Mouse (Mus musculus): ENCODE results near the gene Sez6. TPM values are rescaled to one million over a fixed set of nuclear protein-coding genes. Genes with fewer than 3 reads are reported as not detected.

The Sez6 gene
- polyA plus RNA-seq, 1 experiment from 2014 or later: 1.8 TPM

- Histone ChIP-seq H3K27me3 (replicated peaks) (peaks cover 68% of the 10 kb centered on the region), H3K27ac (no peak overlapping the region), H3K36me3 (no peaks in the 10 kb centered on the region), H3K4me1 (peaks cover 10% of the 10 kb centered on the region), H3K4me2 (peak overlapping the region; percentile 91), H3K9ac (no peak overlapping the region), H3K9me3 (no peaks in the 10 kb centered on the region), H3K4me3 (replicated peaks) (peak overlapping the region; percentile 38)
- 2% methylated on average over 41 of the region's 41 CpGs for WGBS
- no peak for ATAC-seq (ENCODE audit: insufficient read depth, low FRiP score, low read depth)
Observed at GRCm38 (mm10) chr11:77931541-77932433, 1.2 kb downstream of the Sez6 start.

- Histone ChIP-seq H3K9ac (no peak overlapping the region), H3K4me1 (peaks cover 10% of the 10 kb centered on the region), H3K9me3 (no peaks in the 10 kb centered on the region), H3K4me3 (replicated peaks) (no peak overlapping the region), H3K4me2 (no peak overlapping the region), H3K27me3 (replicated peaks) (peaks cover 71% of the 10 kb centered on the region), H3K27ac (no peak overlapping the region), H3K36me3 (no peaks in the 10 kb centered on the region)
- ATAC-seq (ENCODE audit: insufficient read depth, low FRiP score, low read depth): no peak
- WGBS: 34% methylated on average over 5 of the region's 5 CpGs
Observed at GRCm38 (mm10) chr11:77932576-77932975, 2.0 kb downstream of the Sez6 start.

- WGBS: 10% methylated on average over 4 of the region's 4 CpGs
- no peaks in the 10 kb centered on the region for H3K9me3 ChIP-seq
- H3K36me3 ChIP-seq: no peaks in the 10 kb centered on the region
- no peak overlapping the region for H3K4me2 ChIP-seq
- H3K4me3 ChIP-seq (replicated peaks): no peak overlapping the region
- no peak overlapping the region for H3K27ac ChIP-seq
- no peak for ATAC-seq (ENCODE audit: insufficient read depth, low FRiP score, low read depth)
- H3K4me1 ChIP-seq: peaks cover 10% of the 10 kb centered on the region
- H3K27me3 ChIP-seq (replicated peaks): peaks cover 71% of the 10 kb centered on the region
- no peak overlapping the region for H3K9ac ChIP-seq
Observed at GRCm38 (mm10) chr11:77934111-77934521, 3.5 kb downstream of the Sez6 start.

GRCm38 (mm10) chr11:77934568-77935311 is 4.1 kb downstream of the Sez6 start:
- no peak overlapping the region for H3K9ac ChIP-seq
- ATAC-seq (ENCODE audit: insufficient read depth, low FRiP score, low read depth): no peak
- WGBS: 52% methylated on average over 5 of the region's 5 CpGs

GRCm38 (mm10) chr11:77936846-77937245 is 6.2 kb downstream of the Sez6 start:
- H3K36me3 ChIP-seq: no peaks in the 10 kb centered on the region
- H3K4me1 ChIP-seq: no peaks in the 10 kb centered on the region
- peaks cover 50% of the 10 kb centered on the region for H3K27me3 ChIP-seq (replicated peaks)
- no peak overlapping the region for H3K4me2 ChIP-seq
- H3K9me3 ChIP-seq: no peaks in the 10 kb centered on the region
- WGBS: 8% methylated on average over 8 of the region's 8 CpGs
- no peak overlapping the region for H3K27ac ChIP-seq
- H3K9ac ChIP-seq: no peak overlapping the region; the same call in 1 of the 2 replicates
- no peak overlapping the region for H3K4me3 ChIP-seq (replicated peaks)
- no peak for ATAC-seq (ENCODE audit: insufficient read depth, low FRiP score, low read depth)

More at GRCm38 (mm10) chr11:77934568-77935311, 4.1 kb downstream of the Sez6 start:
- Histone ChIP-seq H3K27ac (no peak overlapping the region), H3K27me3 (replicated peaks) (peaks cover 66% of the 10 kb centered on the region), H3K4me1 (peaks cover 10% of the 10 kb centered on the region), H3K4me3 (replicated peaks) (no peak overlapping the region), H3K36me3 (no peaks in the 10 kb centered on the region), H3K4me2 (no peak overlapping the region), H3K9me3 (no peaks in the 10 kb centered on the region)

GRCm38 (mm10) chr11:77937649-77938410 is 7.2 kb downstream of the Sez6 start:
- H3K27me3 ChIP-seq (replicated peaks): peaks cover 41% of the 10 kb centered on the region
- WGBS: 17% methylated on average over 4 of the region's 4 CpGs
- H3K36me3 ChIP-seq: no peaks in the 10 kb centered on the region
- ATAC-seq (ENCODE audit: insufficient read depth, low FRiP score, low read depth): no peak
- H3K4me1 ChIP-seq: no peaks in the 10 kb centered on the region
- no peak overlapping the region for H3K27ac ChIP-seq
- no peak overlapping the region for H3K9ac ChIP-seq
- H3K4me3 ChIP-seq (replicated peaks): no peak overlapping the region
- no peaks in the 10 kb centered on the region for H3K9me3 ChIP-seq
- no peak overlapping the region for H3K4me2 ChIP-seq

- no peaks in the 10 kb centered on the region for H3K4me1 ChIP-seq
- no peaks in the 10 kb centered on the region for H3K9me3 ChIP-seq
- H3K9ac ChIP-seq: no peak overlapping the region
- ATAC-seq (ENCODE audit: insufficient read depth, low FRiP score, low read depth): no peak
- no peaks in the 10 kb centered on the region for H3K36me3 ChIP-seq
- H3K4me2 ChIP-seq: no peak overlapping the region
- H3K27ac ChIP-seq: no peak overlapping the region
- 0 out of 2 replicates have a peak, but pooled peaks cover 3% of the 10 kb centered on the region for H3K27me3 ChIP-seq (replicated peaks)
- 19% methylated on average over 5 of the region's 5 CpGs for WGBS
- H3K4me3 ChIP-seq (replicated peaks): no peak overlapping the region
Observed at GRCm38 (mm10) chr11:77942230-77942629, 11.6 kb downstream of the Sez6 start.

GRCm38 (mm10) chr11:77947860-77948259 is 17.3 kb downstream of the Sez6 start:
- Histone ChIP-seq H3K4me3 (replicated peaks) (no peak overlapping the region), H3K9ac (no peak overlapping the region), H3K27ac (no peak overlapping the region), H3K36me3 (no peaks in the 10 kb centered on the region), H3K4me1 (0 out of 2 replicates have a peak, but pooled peaks cover 4% of the 10 kb centered on the region), H3K9me3 (no peaks in the 10 kb centered on the region), H3K4me2 (no peak overlapping the region), H3K27me3 (replicated peaks) (0 out of 2 replicates have a peak, but pooled peaks cover 10% of the 10 kb centered on the region)
- 9% methylated on average over 9 of the region's 9 CpGs for WGBS
- ATAC-seq (ENCODE audit: insufficient read depth, low FRiP score, low read depth): no peak

- H3K9me3 ChIP-seq: no peaks in the 10 kb centered on the region
- peaks cover 14% of the 10 kb centered on the region; the same call in 1 of the 2 replicates for H3K27me3 ChIP-seq (replicated peaks)
- H3K4me1 ChIP-seq: 0 out of 2 replicates have a peak, but pooled peaks cover 4% of the 10 kb centered on the region
- H3K27ac ChIP-seq: no peak overlapping the region
- 25% methylated on average over 12 of the region's 12 CpGs for WGBS
- no peak overlapping the region for H3K4me2 ChIP-seq
- no peak overlapping the region for H3K4me3 ChIP-seq (replicated peaks)
- ATAC-seq (ENCODE audit: insufficient read depth, low FRiP score, low read depth): no peak
- no peak overlapping the region for H3K9ac ChIP-seq
- H3K36me3 ChIP-seq: no peaks in the 10 kb centered on the region
Observed at GRCm38 (mm10) chr11:77950125-77950685, 19.6 kb downstream of the Sez6 start.

GRCm38 (mm10) chr11:77950797-77951228 is 20.2 kb downstream of the Sez6 start:
- no peak for ATAC-seq (ENCODE audit: insufficient read depth, low FRiP score, low read depth)
- 62% methylated on average over 5 of the region's 5 CpGs for WGBS

GRCm38 (mm10) chr11:77953671-77954070 is 23.1 kb downstream of the Sez6 start:
- H3K27ac ChIP-seq: no peak overlapping the region
- H3K9ac ChIP-seq: no peak overlapping the region
- H3K4me2 ChIP-seq: no peak overlapping the region
- peaks cover 14% of the 10 kb centered on the region; the same call in 1 of the 2 replicates for H3K27me3 ChIP-seq (replicated peaks)
- no peaks in the 10 kb centered on the region for H3K4me1 ChIP-seq
- H3K36me3 ChIP-seq: no peaks in the 10 kb centered on the region
- no peak for ATAC-seq (ENCODE audit: insufficient read depth, low FRiP score, low read depth)
- no peak overlapping the region for H3K4me3 ChIP-seq (replicated peaks)
- H3K9me3 ChIP-seq: no peaks in the 10 kb centered on the region
- 34% methylated on average over 9 of the region's 9 CpGs for WGBS

More at GRCm38 (mm10) chr11:77950797-77951228, 20.2 kb downstream of the Sez6 start:
- no peaks in the 10 kb centered on the region for H3K9me3 ChIP-seq
- H3K36me3 ChIP-seq: no peaks in the 10 kb centered on the region
- H3K4me1 ChIP-seq: 0 out of 2 replicates have a peak, but pooled peaks cover 4% of the 10 kb centered on the region
- no peak overlapping the region for H3K9ac ChIP-seq
- peaks cover 14% of the 10 kb centered on the region; the same call in 1 of the 2 replicates for H3K27me3 ChIP-seq (replicated peaks)
- H3K4me2 ChIP-seq: no peak overlapping the region
- H3K27ac ChIP-seq: no peak overlapping the region
- no peak overlapping the region for H3K4me3 ChIP-seq (replicated peaks)
